Mouse (Mus musculus) kidney, embryonic 14.5 days (tissue): ENCODE results near the gene Agtr1a. TPM values are rescaled to one million over a fixed set of nuclear protein-coding genes. Genes with fewer than 3 reads are reported as not detected.

Source experiments
- ATAC-seq: fragments of 200-750 bp; cut with Nextera tagmentation; 2 replicates; pipeline ENCODE4 v1.8.0; 2017; ENCODE audit warnings: moderate number of reproducible peaks, mild to moderate bottlenecking, moderate TSS enrichment, moderate library complexity; ENCODE audit not compliant: low FRiP score, low TSS enrichment
- H3K27ac ChIP-seq: fragments of 300-500 bp; sonication (generic); 2 replicates; pipeline ENCODE4 v1.5.1; 2014; ENCODE audit warnings: low read depth, mild to moderate bottlenecking, low read length, moderate library complexity, mixed read lengths
- H3K27me3 ChIP-seq: fragments of 300-500 bp; sonication (generic); 2 replicates; pipeline ENCODE4 v1.6.1; 2014; ENCODE audit warnings: mild to moderate bottlenecking, low read length; ENCODE audit not compliant: control insufficient read depth, insufficient read depth
- H3K36me3 ChIP-seq: fragments of 300-500 bp; sonication (generic); 2 replicates; pipeline ENCODE4 v1.6.1; 2014; ENCODE audit warnings: low read length, mixed read lengths; ENCODE audit not compliant: control insufficient read depth, insufficient read depth
- H3K4me1 ChIP-seq: fragments of 300-500 bp; sonication (generic); 2 replicates; pipeline ENCODE4 v1.6.1; 2014; ENCODE audit warnings: low read length, mixed read lengths; ENCODE audit not compliant: control insufficient read depth, insufficient read depth
- H3K4me2 ChIP-seq: fragments of 300-500 bp; sonication (generic); replicated peaks from 2 replicates; pipeline ENCODE4 v1.6.1; 2014; ENCODE audit warnings: low read depth, mild to moderate bottlenecking, low read length
- H3K4me3 ChIP-seq: fragments of 300-500 bp; sonication (generic); 2 replicates; pipeline ENCODE4 v1.5.1; 2014; ENCODE audit warnings: mild to moderate bottlenecking, low read length
- H3K9ac ChIP-seq: fragments of 300-500 bp; sonication (generic); 2 replicates; pipeline ENCODE4 v1.6.1; 2014; ENCODE audit warnings: low read depth, mild to moderate bottlenecking, low read length, moderate library complexity
- H3K9me3 ChIP-seq: fragments of 300-500 bp; sonication (generic); 2 replicates; pipeline ENCODE4 v1.6.1; 2016; ENCODE audit warnings: low read length; ENCODE audit not compliant: control insufficient read depth
- WGBS: fragments of 180-500 bp; shearing (Covaris S2); extraction: QIAGEN DNeasy Blood & Tissue Kit; methylation state at CpG from one replicate; pipeline ENCODE4 v1.1.7; 2014; 5-methylcytosine and 5-hydroxymethylcytosine counted together
- polyA plus RNA-seq: library from polyadenylated mRNA; unstranded; fragments of >200 nt; fragmentation: Nextera tagmentation; extraction: Ambion mirVana; gene quantifications from 2 replicates; pipeline ENCODE4 v1.2.1, GENCODE M21; 2014

Gene Agtr1a
- polyA plus RNA-seq, 1 experiment from 2014 or later: 5.7 TPM

DNA sequence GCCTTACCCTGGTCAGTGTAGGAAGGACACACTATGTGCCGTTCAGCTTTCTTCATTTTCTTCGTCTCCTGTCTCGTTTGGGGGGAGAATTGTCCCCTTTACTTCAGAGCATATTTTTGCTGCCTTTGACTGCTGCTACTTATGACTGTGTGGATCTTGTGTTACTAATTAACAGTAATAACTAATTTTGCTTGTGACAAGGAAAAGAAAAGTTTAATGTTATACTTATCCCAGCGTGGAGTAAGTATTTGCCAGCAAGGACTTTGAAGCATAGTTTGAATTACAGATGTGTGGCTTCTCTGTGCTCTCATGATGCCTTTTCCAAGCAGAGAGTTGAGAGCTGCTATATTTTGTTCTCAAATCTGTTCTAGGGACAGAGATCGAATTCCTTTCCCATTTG lies 2.3 kb downstream of the Agtr1a start:
- Histone ChIP-seq H3K9ac (no peak overlapping the region), H3K27ac (no peak overlapping the region), H3K4me1 (no peaks in the 10 kb centered on the region), H3K36me3 (no peaks in the 10 kb centered on the region), H3K4me2 (no peak overlapping the region), H3K4me3 (no peak overlapping the region), H3K27me3 (no peaks in the 10 kb centered on the region; the same call in 1 of the 2 replicates), H3K9me3 (no peaks in the 10 kb centered on the region)
- no peak for ATAC-seq
- WGBS: 84% methylated on average over 5 of the region's 5 CpGs

DNA sequence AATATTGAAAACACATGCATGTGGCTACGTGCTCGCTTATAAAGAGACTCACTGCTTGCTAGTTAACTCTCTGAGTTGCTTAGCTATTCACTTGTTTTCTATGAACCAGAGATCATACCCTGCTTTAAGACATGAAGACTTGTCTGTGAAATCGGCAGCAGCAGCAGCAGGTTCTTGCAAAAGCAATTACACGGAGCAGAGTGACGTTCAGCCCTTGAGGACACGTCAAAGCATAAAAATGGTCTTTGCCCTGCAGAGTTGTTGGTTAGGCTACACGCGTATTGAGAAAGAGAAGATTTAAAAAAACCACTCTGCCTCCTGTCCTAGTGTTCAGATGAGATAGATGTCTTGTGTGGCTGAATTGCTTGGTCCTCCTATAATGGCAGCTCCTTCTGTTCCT lies 3.7 kb downstream of the Agtr1a start:
- Histone ChIP-seq H3K4me3 (no peak overlapping the region), H3K4me2 (no peak overlapping the region), H3K36me3 (no peaks in the 10 kb centered on the region), H3K9me3 (no peaks in the 10 kb centered on the region), H3K4me1 (no peaks in the 10 kb centered on the region), H3K27ac (no peak overlapping the region), H3K9ac (no peak overlapping the region), H3K27me3 (no peaks in the 10 kb centered on the region; the same call in 1 of the 2 replicates)
- no peak for ATAC-seq
- 83% methylated on average over 8 of the region's 8 CpGs for WGBS

DNA sequence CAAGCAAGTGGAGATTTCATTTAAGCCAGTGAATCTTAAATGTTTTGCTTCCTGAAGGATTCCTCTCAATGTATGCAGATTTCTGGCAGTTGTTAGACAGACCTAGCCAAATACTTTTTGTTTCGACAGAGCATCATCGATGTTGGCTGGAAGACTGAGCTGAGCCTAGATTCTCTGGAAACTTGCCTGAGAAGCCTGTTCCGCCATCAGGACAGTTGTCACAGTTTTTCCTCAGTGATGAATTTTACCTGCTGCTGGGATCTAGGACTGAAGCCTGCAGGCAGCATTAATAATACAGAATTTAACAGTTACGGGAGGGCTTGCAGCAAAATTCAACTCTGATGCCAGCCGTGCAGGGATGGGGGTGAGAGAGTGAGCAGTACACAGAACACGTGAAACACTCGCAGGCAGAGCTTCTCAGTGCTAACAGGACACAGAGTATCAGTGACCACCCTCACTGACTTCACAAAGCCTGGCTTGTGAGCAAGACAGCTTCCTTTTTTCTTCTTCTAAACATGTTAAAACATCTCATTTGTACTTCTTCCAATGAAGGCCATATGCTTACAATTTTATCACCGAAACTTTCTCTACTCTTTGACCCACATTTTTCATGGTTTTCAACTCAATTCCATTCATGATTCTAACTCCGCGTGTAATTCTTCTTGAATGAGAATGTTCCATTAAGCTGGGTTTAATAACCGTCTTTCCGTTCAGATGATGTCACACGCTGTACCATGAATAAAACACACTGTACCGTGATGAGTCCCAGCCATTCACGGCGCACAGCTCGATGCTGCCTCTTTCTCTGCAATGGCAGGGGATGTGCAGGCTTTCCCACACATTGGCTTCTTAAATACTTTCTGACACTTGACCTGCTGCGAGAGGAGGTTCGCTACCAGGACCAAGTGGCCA lies 6.0 kb downstream of the Agtr1a start:
- H3K4me1 ChIP-seq: no peaks in the 10 kb centered on the region
- H3K27me3 ChIP-seq: no peaks in the 10 kb centered on the region; the same call in 1 of the 2 replicates
- no peak overlapping the region for H3K4me2 ChIP-seq
- WGBS: 90% methylated on average over 19 of the region's 19 CpGs
- no peaks in the 10 kb centered on the region for H3K36me3 ChIP-seq
- H3K27ac ChIP-seq: no peak overlapping the region
- H3K4me3 ChIP-seq: no peak overlapping the region
- H3K9me3 ChIP-seq: no peaks in the 10 kb centered on the region
- no peak for ATAC-seq
- no peak overlapping the region for H3K9ac ChIP-seq

DNA sequence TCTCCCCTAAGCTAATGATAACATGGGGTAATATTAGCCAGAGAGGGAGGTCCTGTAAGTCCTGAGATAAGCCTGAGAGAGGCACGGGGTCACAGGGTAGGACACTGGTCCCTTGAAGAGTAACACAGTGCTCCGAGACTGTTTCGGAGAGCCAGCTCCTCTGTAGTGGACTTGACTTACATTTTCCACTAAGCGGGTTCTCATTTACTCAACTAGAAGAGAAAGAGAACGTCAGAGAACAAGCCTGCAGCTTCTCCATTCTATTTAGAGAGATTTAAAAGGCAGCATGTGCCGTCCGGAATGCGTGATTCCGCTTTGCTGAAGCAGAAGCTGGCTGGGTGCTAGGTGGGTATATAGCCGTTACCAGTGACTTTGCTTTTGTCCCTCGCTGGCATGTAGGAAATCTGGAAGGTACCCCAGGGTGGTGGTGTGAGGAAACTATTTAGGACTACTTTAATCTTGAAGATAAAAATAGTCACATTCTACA lies 9.2 kb downstream of the Agtr1a start:
- WGBS: 83% methylated on average over 11 of the region's 11 CpGs

DNA sequence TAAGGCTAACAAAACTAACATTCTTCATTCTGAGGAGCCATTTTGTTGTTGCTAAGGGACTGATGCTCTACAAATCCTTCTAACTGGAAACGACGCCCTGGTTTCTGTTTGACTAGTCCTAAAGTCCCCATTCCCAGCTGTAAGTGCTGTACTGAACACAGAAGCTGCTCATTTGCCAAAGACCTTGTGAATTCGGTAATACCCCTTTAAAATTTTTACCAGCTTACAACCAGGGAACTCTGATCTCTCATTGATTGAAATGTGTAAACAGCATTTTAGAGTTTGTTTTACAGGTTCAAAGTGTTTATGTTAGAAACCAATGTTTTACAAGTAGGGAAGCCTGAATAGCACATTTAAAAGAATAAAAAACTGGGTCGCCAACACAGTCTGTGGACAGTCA lies 10.6 kb downstream of the Agtr1a start:
- WGBS: 84% methylated on average over 4 of the region's 4 CpGs
- Histone ChIP-seq H3K9ac (no peak overlapping the region), H3K9me3 (no peaks in the 10 kb centered on the region), H3K36me3 (no peaks in the 10 kb centered on the region), H3K27ac (no peak overlapping the region), H3K27me3 (no peaks in the 10 kb centered on the region), H3K4me2 (no peak overlapping the region), H3K4me3 (no peak overlapping the region), H3K4me1 (no peaks in the 10 kb centered on the region)
- no peak for ATAC-seq

More for the DNA sequence above, 9.2 kb downstream of the Agtr1a start:
- no peak overlapping the region for H3K27ac ChIP-seq
- ATAC-seq: no peak
- H3K4me3 ChIP-seq: no peak overlapping the region
- no peaks in the 10 kb centered on the region for H3K36me3 ChIP-seq
- H3K4me1 ChIP-seq: no peaks in the 10 kb centered on the region
- H3K27me3 ChIP-seq: no peaks in the 10 kb centered on the region
- no peak overlapping the region for H3K4me2 ChIP-seq
- no peak overlapping the region for H3K9ac ChIP-seq
- no peaks in the 10 kb centered on the region for H3K9me3 ChIP-seq

DNA sequence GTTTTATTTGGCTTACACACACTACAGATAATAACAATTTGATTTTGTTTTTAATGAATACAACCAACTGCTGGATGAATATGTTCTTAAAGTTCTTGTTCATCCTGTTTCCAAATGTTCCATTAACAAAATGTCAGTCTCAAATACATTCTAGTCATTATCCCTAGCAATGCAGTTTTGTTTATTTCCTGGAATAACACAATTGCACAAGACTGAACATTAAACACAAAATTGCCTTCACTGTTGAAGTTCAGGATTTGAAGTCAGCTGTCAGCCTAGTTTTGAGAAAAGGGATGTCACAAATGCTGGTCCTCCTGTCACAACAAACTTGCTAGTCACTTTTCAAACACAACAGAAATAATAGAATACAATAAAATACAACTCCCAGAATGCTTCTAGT lies 12.1 kb downstream of the Agtr1a start:
- no peaks in the 10 kb centered on the region for H3K36me3 ChIP-seq
- H3K27me3 ChIP-seq: no peaks in the 10 kb centered on the region
- no peaks in the 10 kb centered on the region for H3K4me1 ChIP-seq
- H3K9ac ChIP-seq: no peak overlapping the region
- H3K4me3 ChIP-seq: no peak overlapping the region
- H3K4me2 ChIP-seq: no peak overlapping the region
- no peak overlapping the region for H3K27ac ChIP-seq
- no peak for ATAC-seq
- H3K9me3 ChIP-seq: no peaks in the 10 kb centered on the region

DNA sequence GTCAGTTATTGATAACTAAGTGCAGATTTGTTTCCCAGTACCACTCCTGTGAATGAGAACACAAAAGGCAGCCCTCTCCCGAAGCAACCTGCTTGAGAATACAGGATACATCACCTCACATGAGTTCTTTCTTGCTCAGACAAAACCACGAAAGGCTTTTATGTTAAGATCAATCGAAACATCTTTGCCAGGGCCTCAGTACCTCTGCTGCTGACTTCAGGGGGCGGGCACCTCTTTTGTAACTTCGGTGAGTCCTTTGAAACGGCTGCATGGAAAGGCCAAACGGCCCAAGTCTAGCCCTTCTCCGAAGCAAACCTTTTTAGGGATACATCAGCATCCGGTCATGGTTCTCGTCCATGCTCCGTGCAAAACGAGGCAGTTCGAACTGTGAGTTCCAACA lies 15.7 kb downstream of the Agtr1a start:
- no peaks in the 10 kb centered on the region for H3K9me3 ChIP-seq
- no peak for ATAC-seq
- H3K9ac ChIP-seq: no peak overlapping the region
- 72% methylated on average over 13 of the region's 13 CpGs for WGBS
- H3K4me1 ChIP-seq: no peaks in the 10 kb centered on the region
- no peaks in the 10 kb centered on the region for H3K36me3 ChIP-seq
- no peak overlapping the region for H3K27ac ChIP-seq
- no peak overlapping the region for H3K4me3 ChIP-seq
- no peaks in the 10 kb centered on the region for H3K27me3 ChIP-seq
- no peak overlapping the region for H3K4me2 ChIP-seq

DNA sequence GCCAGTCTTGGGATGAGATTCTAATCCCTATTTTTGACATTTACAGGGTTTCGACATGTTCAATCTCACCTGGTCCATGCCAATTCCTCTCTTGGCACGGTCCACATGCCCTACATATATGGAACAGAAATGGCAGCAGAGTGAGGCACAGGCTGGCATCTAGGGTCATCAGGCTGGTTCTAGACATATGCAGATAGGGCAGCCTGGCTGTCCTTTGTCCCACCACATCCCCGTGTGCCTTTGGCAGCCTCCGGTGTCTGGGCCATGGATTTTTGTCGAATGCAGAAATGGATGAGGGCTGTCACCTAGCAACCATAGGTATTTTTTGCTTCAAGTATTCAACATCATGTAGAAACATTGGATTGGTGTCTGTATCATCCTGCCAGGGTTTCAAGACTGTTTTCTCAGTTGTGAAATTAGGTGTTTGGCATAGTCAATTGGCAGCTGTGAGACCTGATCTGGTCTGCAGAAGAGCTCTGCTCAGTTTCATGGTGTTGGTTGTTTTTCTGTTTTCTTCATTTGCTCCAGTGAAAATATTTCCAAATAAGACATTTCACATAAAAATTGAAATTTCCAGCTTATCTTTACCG lies 18.8 kb downstream of the Agtr1a start:
- ATAC-seq: no peak

DNA sequence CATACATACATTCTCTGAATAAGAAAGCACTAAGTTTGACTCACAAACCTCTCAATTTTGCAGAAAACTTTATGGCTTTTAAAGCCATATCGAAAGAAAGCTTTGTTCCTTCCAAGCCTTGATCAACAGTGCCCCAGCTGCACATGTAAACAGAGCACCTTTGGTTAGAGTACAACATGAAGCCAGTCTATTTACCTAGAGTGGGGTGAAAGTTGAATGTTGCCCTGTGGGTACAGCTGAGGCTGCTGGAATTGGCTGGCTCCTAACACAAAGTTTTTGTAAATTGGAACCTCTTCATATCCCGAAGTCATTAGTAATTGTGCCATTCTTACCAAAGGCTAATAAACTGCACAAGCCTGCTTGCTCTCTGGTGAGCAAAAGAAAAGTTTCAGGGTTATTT lies 19.7 kb downstream of the Agtr1a start:
- 87% methylated on average over 2 of the region's 2 CpGs for WGBS
- H3K4me1 ChIP-seq: peaks cover 5% of the 10 kb centered on the region
- H3K36me3 ChIP-seq: no peaks in the 10 kb centered on the region
- no peak overlapping the region for H3K4me2 ChIP-seq
- no peak overlapping the region for H3K9ac ChIP-seq
- no peak overlapping the region for H3K4me3 ChIP-seq
- H3K27me3 ChIP-seq: no peaks in the 10 kb centered on the region
- no peaks in the 10 kb centered on the region for H3K9me3 ChIP-seq
- ATAC-seq: no peak
- no peak overlapping the region for H3K27ac ChIP-seq

More for the DNA sequence above, 18.8 kb downstream of the Agtr1a start:
- Histone ChIP-seq H3K27ac (no peak overlapping the region), H3K4me3 (no peak overlapping the region), H3K36me3 (no peaks in the 10 kb centered on the region), H3K4me2 (no peak overlapping the region), H3K9me3 (no peaks in the 10 kb centered on the region), H3K4me1 (no peaks in the 10 kb centered on the region), H3K27me3 (no peaks in the 10 kb centered on the region), H3K9ac (no peak overlapping the region)
- WGBS: 92% methylated on average over 6 of the region's 6 CpGs
